Mouse (Mus musculus): ENCODE data around the gene Gm20683.
"Not testable (repeated sequence)": the region's sequence is repeated elsewhere in the genome, so short reads cannot be mapped to it uniquely, and the experiment has no call there.

The Gm20683 gene

DNA sequence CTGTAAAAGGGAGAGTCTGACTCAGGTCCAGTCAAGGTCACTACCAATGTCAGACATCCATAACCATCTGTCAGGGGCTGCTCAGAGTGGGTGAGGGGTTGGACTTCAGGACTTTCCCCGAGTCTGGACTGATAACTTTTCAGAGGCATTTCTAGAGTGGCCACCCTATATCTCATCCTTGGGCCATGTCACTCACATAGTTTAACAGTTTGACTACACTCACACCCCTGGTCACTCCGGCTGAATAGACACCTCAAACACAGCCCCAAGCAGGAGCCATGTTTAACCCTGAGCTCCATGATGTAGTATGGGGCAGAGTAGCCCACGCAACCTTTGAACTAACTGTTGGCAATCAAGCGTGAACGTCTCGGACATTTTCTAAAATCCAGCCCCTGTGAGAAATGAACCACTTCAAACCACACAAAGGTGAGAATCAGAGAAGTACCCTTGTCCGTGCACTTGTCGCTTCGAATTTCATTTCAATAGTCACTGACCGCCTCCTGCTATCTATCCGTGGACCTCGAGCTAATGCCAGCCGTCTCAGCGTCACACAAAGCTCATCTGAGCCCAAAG, 32.7 kb upstream of the Gm20683 start:
- no peak for DNase-seq (ENCODE audit: low spot score)

DNA sequence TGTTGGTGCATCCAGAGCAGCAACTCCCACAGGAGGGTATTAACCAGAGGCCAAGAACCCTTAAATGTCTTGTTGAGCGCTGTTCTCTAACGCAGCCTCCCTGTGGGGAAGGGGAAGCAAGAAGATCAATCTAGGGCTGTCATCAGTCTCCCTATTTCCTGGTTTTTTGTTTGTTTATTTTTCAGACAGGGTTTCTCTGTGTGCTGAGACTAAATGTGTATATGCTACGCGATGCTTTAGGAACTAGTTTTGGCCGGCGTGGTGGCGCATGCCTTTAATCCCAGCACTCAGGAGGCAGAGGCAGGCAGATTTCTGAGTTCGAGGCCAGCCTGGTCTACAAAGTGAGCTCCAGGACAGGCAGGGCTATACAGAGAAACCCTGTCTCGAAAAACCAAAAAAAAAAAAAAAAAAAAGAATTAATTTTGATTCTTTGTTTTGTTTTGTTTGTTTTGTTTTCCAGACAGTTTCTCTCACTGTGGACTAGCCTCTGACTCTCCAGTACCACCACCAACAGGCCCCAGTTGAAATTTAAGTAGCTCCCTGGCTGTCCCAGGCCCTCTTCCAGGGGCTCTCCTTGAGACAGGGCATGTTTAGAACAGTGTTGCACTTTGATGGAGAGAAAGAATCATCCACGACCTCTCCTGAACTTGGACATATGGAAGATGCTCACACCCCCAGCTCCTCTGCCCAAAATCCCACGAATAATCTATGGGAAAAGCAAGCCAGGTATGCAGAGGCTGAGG, 32.0 kb upstream of the Gm20683 start:
- no peak for DNase-seq (ENCODE audit: low spot score)

DNA sequence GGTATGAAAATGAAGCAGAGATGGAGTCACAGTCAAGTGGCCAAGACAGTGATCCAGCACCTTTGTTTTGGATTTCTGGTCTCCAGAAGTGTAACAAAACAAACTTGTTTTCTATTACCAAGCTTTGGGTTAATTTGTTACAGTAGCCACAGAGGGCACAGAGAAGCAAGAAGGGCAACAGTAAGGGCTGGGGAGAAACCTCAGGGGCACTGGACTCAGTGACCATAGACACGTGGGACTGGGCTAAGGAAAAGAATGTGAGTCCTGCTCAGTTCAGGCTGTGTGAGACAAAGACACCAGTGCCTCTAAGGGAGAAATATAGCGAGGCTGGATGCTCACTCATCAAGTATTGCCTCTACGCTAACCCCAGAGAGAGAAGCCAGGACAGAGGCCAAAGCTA, 31.1 kb upstream of the Gm20683 start:
- no peak for DNase-seq (ENCODE audit: low spot score)

DNA sequence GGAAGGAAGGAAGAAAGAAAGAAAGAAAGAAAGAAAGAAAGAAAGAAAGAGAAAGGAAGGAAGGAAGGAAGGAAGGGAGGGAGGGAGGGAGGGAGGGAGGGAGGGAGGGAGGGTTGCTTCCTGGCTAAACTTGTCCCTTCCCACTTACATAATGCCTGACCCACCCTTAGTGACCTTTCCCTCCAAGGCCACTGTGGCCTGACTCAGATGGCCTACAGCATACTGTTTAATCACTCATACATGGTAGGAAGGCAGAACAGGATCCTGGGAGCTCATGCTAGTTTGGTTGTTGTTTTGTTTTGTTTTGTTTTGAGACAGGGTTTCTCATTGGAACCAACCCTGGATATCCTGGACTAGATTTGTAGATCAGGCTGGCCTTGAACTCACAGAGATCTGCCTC, 30.0 kb upstream of the Gm20683 start:
- DNase-seq (ENCODE audit: low spot score): not testable (repeated sequence)

DNA sequence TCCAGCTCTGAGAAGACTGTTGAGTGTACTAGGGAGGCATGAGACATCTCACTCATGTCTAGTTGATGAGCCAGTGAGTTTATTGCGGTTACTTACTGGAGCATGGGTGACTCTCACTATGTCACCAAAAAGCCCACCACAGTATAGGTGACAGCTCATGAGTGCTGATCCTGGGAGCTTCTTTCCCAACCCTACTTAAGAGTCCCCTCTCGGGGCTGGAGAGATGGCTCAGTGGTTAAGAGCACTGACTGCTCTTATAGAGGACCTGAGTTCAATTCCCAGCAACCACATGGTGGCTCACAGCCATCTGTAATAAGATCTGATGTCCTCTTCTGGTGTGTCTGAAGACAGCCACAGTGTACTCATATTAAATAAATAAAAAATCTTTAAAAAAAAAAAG, 28.4 kb upstream of the Gm20683 start:
- DNase-seq (ENCODE audit: low spot score): no peak

DNA sequence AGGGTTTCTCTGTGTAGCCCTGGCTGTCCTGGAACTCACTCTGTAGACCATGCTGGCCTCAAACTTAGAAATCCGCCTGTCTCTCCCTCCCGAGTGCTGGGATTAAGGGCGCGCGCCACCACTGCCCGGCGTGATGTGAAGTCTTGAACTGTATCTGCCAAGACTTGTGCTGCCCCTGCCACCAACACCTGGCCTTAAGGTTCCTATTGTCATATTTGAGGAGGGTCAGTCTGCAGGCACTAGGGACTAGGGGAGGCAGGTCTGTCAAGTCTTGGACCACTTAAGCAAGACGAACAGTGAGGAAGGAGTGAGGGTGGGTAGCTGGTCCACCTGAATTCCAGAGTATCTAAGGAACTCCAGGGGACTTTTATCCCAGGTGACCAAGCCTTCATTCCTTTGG, 27.9 kb upstream of the Gm20683 start:
- no peak for DNase-seq (ENCODE audit: low spot score)

DNA sequence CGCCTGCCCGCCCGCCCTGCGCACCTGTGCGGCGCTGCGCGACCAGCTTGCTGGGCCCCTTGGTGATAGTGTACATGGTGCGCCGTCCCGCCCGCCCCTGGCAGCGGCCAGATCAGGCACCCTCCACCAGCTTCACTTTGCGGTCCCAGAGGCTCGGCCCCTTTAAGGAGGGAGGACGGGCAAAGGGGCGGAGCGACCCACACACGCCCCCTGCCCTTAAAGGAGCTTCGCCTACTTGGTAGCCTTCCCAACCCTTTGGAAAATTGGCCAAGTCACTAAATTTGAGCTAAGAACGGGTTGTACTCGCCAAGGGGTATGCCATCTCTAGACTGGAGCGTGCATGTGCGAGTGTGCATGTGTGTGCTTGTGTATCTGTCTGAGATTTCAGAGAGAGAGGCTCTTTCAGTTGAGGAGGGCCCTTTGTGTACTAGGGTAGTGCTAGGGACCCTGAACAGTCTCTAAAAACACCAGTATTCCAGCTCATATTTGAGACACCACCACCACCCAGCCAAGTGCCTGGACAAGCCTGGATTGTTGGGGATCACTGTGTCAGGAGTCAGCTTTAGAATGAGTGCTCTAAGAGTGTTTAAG, 27.1 kb upstream of the Gm20683 start, which contains the start of gene Mcrip2:
Gene Mcrip2 (minus strand): TSS at position 164 of the 591 bp plus-strand sequence.
- peak; percentile 83 for DNase-seq (ENCODE audit: low spot score)

DNA sequence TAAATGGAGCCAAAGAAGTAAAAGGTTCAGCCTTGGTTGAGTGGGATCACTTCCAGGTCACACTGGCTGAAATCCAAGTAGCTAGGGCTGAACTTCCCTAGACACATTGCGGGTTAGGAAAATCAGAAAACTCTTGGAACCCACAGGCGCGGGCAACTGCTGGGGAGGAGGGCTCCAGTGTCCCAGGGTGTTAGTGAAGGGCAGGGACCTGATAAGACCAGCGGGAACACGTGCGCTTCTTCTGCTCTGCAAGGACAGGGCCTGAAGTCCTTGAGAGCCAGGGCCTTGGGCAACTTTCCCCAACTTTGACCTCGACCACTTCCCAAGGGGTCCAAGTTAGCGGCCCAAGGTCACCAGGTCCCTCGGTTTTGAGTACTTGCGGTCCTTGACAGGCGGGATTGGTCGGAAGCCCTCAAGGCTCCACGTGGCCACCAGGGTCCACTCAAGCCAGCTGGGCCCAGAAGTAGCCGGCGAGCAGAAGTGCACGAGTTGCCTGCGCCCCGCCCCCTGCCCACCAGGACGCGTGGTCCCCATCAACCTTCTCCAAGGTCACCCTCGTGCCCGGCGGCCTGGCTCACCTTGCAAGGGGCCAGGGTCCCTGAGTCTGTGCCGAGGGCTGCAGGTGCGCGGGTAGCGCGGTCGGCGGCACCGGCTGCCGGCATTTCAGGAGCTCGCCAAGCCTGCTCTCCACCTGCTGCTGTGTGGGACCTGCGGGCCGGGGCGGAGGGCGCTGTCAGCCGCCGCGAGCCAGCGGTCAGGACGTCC, 26.5 kb upstream of the Gm20683 start:
- peak; percentile 74 for DNase-seq (ENCODE audit: low spot score)

DNA sequence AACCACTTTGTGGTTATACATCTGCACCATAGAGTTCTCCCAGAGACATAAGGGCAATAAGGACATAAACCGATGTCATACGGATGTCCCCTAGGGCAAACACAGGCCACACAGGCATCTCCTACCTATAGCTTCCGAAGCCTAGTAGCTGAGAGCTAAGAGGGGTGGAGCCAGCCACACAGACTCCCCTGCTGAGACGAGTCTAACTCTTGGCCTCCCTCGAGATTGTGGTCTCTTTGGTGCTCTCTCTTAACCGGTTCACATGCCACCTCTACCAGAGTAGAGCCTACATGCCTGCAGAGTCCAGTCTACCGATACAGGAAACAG, 25.9 kb upstream of the Gm20683 start:
- no peak for DNase-seq (ENCODE audit: low spot score)

DNA sequence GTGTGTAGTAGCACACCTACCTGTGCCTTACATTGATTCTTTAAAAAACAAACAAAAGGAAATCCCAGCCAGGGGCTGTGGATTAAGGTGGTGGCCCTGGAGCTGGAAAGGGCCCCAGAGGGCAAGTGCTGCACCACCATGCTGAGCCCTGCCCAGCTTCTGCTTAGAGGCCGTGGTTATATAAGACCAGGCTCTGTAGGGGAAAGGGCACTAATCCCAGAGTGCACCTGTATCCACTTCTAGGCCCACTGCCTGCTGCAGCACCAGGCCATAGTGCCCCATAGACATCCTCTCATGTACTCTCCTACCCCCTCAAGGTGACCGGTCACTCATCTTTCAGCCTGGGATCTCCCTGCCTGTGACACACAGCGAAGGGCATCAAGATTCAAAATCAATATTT, 24.6 kb upstream of the Gm20683 start:
- no peak for DNase-seq (ENCODE audit: low spot score)

DNA sequence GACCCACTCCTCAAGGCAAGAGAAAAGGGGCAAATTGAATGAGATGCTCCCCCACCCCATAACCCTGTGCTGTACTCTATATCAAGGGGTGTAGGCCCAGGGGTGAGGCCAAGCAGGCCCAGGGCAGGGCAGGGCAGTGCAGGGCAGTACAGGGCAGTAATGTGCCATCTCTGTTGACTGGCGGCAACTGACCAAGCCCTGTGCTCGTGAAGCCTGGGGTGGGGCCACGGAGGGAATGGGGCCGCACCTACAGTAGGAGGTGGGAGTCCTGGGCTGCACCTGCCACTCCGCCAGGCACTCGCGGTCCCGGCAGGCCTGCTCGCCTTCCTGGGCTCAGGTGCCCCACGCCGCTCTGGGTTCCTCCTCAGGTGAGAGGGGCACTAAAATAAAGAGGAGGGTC, 23.7 kb upstream of the Gm20683 start:
- no peak for DNase-seq (ENCODE audit: low spot score)

DNA sequence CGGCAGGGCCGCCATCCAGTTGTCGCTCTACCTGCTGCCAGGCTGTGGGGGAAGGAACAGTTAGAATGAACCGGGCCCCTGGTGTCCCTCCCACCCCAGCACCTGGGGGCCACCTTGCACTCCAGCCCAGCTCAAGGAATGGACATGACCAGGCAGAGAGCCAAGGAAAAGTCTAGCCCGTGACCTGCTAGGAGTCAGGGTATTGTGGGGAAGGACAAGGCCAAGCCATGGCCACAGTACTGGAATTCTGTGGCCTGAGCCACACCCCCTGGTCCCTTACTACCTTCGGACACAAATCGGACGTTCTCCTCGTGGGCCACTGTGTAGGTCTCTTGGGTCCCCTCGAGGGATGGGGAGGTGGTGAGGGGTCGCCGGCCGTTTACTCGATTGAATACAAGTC, 22.7 kb upstream of the Gm20683 start:
- DNase-seq (ENCODE audit: low spot score): no peak

DNA sequence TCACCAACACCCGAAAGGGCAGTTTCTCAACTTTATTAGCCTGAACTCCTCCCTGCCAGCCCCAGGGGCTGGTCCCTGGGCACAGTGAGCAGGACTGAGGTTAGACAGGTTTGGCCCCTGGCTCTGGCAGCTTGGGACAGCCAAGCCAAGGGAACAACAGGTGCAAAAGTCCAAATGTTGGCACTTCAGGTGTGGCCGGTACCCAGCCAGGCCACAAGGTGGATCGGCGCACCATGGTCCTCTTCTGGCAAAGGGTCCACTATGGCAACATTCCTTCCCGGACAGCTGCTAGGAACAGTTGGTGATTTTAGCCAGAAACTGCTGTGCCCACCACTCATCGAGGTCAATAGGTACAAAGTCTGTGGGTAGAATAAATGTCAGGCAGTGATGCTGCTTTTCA, 22.1 kb upstream of the Gm20683 start:
- no peak for DNase-seq (ENCODE audit: low spot score)

DNA sequence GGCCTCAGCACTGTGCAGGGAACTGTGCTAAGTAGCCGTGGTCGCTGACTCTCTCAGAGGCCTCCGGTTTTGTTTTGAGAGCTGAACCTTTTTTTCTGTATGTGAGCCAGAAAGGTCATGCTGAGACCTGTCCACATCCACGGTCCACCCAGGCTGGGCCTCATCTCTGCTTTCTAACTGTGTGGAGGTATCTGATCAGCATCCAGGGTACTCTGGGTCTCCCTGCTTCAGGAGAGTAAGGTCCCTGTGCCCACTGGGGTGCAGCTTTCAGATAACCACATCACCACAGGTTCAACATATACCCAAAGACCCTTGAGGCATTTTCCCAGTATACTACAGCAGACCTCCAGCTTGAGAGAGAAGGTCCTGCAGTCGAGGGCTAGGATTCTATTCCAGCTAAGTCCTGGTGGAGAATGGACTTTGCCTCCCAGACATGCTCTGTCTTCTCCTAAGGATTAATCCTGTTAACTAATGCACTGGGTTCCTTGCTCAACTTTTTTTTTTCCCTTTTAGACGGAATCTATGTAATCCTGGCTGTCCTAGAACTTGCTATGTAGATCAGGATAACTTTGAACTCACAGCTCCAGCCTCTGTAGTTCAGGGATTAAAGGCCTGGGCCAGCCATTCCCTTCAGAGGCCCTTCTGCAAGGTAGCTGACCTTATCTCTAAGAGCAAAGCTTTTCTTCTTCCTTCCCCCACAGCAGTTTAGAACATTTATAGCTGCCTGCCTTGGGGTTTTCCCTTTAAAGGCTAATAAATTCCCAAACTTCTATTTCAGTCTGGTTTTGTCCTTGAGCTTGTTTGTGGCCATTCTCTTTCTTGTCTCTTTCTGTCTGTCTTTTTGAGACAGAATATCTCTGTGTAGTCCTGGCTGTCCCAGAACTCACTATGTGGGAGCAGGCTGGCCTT, 20.4 kb upstream of the Gm20683 start:
- no peak for DNase-seq (ENCODE audit: low spot score)

DNA sequence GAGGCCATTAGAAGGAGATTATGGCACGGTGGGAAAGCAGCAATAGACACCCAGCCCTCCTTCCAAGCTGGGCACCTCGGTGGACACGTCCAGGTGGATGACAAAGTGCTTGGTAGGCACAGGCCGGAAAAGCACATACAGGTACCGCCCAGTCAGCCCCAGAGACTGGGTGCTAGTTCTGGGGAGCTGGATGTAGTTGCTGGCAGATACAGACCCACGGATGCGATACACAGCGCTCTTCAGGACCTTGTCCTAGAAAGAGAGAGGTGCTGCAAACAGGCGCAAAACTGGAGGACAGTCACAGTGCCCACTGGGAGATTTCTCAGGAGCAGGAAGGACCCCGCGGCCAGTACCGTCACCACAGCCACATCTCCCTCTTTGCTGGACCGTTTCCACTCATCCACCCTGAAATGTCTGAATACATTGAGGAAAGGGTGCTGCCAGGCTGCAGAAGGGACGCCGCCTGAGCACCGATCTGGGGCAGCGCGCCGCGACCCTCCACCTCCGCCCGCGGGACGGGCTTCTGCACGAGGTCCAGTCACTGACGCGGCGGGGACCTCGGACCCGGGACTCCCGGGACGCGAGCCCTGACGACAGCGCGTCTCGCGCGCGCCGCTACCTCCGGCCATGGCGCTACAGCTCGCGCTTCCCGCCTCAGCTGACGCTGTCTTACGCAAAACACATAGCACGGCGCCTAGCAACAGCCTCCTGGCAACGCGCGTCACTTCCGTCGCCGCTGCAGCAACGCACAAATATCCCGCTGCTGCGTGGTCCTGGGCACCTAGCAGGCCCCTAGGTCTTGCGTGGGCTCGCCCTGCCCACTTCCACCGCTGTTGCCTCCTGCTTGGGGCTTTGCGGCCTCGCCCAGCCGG, 19.5 kb upstream of the Gm20683 start, which contains the start of gene Wdr90:
Gene Wdr90 (minus strand): TSS at position 670 of the 872 bp plus-strand sequence.
- DNase-seq (ENCODE audit: low spot score): peak; percentile 92

DNA sequence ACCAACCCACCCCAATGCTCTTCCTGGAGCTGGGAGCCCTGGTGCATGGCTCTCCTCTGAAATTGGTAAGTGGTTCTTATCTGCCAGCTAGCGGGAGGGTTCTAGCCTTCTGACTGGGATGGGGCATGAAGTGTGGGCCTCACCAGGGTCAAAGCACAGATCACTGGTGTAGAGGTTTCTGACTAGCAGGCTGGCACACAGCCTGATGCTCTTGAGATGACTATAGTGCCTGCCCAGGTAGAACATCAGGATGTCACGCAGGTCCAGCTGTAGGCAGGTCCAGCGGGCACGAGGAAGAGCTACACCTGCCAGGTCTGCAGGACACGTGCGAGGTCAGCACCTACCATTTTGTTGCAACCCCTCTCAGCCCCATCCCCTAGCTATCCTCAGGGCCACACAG, 18.7 kb upstream of the Gm20683 start:
- DNase-seq (ENCODE audit: low spot score): no peak

DNA sequence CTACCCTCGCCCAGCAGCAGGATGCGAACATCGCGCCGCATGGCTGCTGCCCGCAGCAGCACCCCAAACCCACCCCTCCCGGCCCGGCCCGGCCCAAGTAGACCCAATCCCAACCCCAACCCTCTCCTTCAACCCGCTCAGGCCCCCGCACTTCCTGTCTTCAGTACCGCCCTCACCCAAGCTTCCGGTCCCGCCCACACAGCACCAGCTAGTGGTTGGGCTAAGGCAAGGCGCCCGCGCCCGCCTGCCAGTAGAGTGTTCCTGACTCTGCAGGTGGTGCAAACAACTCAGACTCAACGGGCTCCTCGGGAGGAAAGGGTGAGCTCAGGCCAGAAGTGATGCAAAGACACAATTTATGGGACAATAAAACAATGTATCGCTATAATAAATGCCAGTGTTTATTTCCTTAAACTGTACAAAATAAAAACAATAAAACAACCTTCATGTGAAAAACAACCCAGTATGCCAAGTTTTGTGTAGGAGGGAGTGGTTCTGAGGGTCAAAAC, 2.9 kb upstream of the Gm20683 start, which contains the start of gene Rhot2:
Gene Rhot2 (minus strand): TSS at position 456 of the 506 bp plus-strand sequence.
- peak; percentile 93 for DNase-seq (ENCODE audit: low spot score)

DNA sequence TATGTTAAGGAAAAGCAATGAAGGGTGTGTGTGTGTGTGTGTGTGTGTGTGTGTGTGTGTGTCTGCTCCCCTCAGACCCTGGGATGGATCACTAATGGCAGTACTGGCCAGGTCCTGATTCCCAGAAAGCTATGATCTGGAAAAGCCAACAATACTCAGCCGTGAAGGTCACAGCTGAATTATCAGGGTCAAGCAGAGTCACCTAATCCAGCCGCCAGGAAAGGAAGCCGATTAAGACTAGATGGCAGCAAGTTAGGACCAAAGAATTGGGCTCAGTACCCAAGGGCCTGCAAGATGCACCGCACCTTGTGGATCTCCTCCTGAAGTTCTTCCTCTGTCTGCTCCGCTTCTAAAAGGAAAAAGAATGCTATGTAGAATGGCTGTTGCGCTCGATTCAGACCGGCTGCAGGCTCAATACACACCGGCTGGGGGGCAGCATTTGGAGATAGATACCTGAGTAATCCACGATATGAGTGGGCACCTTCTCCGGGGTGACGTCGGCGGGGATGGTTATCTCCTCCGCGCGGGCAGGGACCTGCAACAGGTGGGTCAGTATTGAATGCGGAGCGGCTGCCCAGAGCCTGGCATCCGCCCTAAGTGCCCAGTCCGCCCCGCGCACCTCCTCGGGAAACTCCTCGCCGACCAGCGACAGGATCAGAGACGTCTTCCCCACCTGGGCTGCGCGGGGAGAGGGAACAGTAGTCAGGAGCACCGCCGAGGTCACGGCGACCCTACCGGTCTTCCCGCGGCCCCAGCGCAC, 2.3 kb upstream of the Gm20683 start:
- DNase-seq (ENCODE audit: low spot score): no peak

DNA sequence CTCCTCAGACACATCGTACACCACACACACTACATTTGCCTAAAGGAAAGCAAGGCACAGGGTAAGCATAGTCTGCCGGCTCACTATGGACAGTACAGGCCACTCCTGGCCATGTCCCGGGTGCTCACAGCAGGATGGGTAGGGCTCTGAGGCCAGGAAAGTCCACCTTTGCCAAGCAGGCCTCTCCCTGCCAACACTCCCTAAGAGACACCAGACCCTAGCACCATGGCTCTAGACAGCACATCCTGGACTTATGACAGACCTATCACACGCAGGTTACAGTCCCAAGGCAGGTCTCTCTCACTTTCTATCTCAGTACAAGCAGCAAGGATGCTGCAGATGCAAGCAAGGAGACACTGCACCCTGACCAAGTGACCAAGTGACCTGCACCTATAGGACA, 1.6 kb upstream of the Gm20683 start:
- DNase-seq (ENCODE audit: low spot score): no peak

DNA sequence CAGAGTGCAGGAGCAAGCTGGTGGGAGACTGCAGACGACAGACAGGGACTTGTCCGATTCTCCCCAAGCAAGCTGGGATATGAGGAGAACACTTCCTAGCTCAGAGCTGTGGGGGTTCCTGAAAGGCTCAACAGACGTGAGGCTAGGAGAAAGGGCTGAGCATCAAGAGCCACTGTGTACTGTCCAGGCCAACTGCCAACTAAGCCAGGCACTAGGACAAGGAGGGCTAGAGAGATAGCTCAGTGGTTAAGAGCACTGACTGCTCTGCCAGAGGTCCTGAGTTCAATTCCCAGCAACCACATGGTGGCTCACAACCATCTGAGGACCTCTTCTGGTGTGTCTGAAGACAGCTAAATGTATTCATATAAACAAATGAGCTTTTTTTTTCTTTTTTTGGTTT, 946 bp upstream of the Gm20683 start:
- DNase-seq (ENCODE audit: low spot score): no peak
